Mouse (Mus musculus) gastrocnemius, postnatal 10 days (tissue): ENCODE measurements around the gene Slc22a6. TPM values are rescaled to one million over a fixed set of nuclear protein-coding genes. Genes with fewer than 3 reads are reported as not detected.

Experiments
- total RNA-seq, 2 experiments: library from RNA; stranded (reverse); gene quantifications; 2 replicates each; pipeline ENCODE4 v1.2.3; 2021

Gene Slc22a6
- total RNA-seq, 2 experiments from 2014 or later, result not detected

Other genes starting within 250 kb of the Slc22a6 start
- gene Slc22a30, start 212.9 kb upstream of the Slc22a6 start, total RNA-seq, result not detected
- under 1 TPM in 1 of 2 experiments, not detected in 1; 0.07 TPM for gene Slc22a8, start 26.8 kb upstream of the Slc22a6 start, total RNA-seq
- gene Chrm1, start 45.8 kb downstream of the Slc22a6 start, total RNA-seq, result under 1 TPM; 0.11 to 0.16 TPM
- 10 to 100 TPM; 29.4 to 36.7 TPM for gene Slc3a2, start 105.3 kb downstream of the Slc22a6 start, total RNA-seq
- 10 to 100 TPM; 26.5 to 27.4 TPM for gene Wdr74, start 117.8 kb downstream of the Slc22a6 start, total RNA-seq
- under 1 TPM in 1 of 2 experiments, not detected in 1; 0.65 TPM for gene 1700092M07Rik, start 122.7 kb downstream of the Slc22a6 start, total RNA-seq
- gene Stx5a, start 123.4 kb downstream of the Slc22a6 start, total RNA-seq, result 10 to 100 TPM; 35.6 to 46.3 TPM
- gene Nxf1, start 139.0 kb downstream of the Slc22a6 start, total RNA-seq, result 10 to 100 TPM; 40.8 to 61.8 TPM
- 10 to 100 TPM; 81.9 to 82.5 TPM for gene Tmem223, start 153.0 kb downstream of the Slc22a6 start, total RNA-seq
- gene Tmem179b, start 156.4 kb downstream of the Slc22a6 start, total RNA-seq, result 10 to 100 TPM; 13.6 to 14.1 TPM
- 10 to 100 TPM in 1 of 2 experiments, 1 to 10 TPM in 1; 8.5 to 12.0 TPM for gene Taf6l, start 168.4 kb downstream of the Slc22a6 start, total RNA-seq
- 10 to 100 TPM; 40.9 to 45.1 TPM for gene Polr2g, start 180.5 kb downstream of the Slc22a6 start, total RNA-seq
- 1 to 10 TPM; 1.0 to 1.4 TPM for gene Zbtb3, start 184.5 kb downstream of the Slc22a6 start, total RNA-seq
- 10 to 100 TPM; 11.8 to 15.7 TPM for gene Ttc9c, start 201.3 kb downstream of the Slc22a6 start, total RNA-seq
- gene Hnrnpul2, start 202.0 kb downstream of the Slc22a6 start, total RNA-seq, result 10 to 100 TPM; 42.2 to 47.8 TPM
- gene AC129217.1, start 211.7 kb downstream of the Slc22a6 start, total RNA-seq, result not detected
- 10 to 100 TPM; 16.8 to 19.5 TPM for gene Bscl2, start 219.4 kb downstream of the Slc22a6 start, total RNA-seq
- gene Gng3, start 221.2 kb downstream of the Slc22a6 start, total RNA-seq, result under 1 TPM; 0.66 to 0.77 TPM
- 10 to 100 TPM; 11.5 to 14.0 TPM for gene Lrrn4cl, start 232.7 kb downstream of the Slc22a6 start, total RNA-seq